Mouse (Mus musculus): ENCODE measurements around the gene Klre1. TPM values are rescaled to one million over a fixed set of nuclear protein-coding genes. Genes with fewer than 3 reads are reported as not detected.

The Klre1 gene
- not detected for polyA plus RNA-seq (2012; fragmentation: generic; extraction: Trizol)

GRCm38 (mm10) chr6:129577605-129578004 is at the start of gene Klre1:
Gene Klre1 (plus strand): TSS chr6:129577905.

GRCm38 (mm10) chr6:129532942-129533860 is 44.5 kb upstream of the Klre1 start, which contains the start of gene Gabarapl1:
Gene Gabarapl1 (plus strand): TSS chr6:129533160.

GRCm38 (mm10) chr6:129591508-129591907 is 13.8 kb downstream of the Klre1 start, which contains the start of gene Klrd1:
Gene Klrd1 (plus strand): TSS chr6:129591782.

DNA sequence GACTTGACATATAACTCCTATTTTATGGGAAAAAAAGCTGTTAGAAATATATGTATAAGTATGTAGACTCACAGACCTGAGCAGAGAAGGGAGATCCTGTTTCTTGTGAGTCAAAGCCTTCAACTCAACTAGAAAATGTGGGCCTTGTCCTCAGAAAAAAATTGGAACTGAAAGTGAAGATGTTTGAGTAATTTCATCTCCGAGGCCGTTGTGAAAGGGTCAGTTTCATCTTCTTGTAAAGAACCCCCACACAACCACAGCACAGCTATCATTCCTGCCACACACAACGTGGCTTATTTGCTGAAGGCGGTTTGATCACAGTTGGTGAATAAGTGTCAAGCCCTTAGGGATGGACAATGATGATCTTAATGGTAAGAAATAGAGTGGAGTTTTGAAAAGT is 46.0 kb downstream of the Klre1 start, which contains the start of gene Klrk1:
Gene Klrk1 (minus strand): TSS at position 130 of the 400 bp plus-strand sequence.

Other genes starting within 250 kb of the Klre1 start
- gene 4922502D21Rik, start 246.1 kb upstream of the Klre1 start, polyA plus RNA-seq (2012; fragmentation: generic; extraction: Trizol), result not detected
- not detected for gene Clec12a, start 235.2 kb upstream of the Klre1 start, polyA plus RNA-seq (2012; fragmentation: generic; extraction: Trizol)
- gene Clec12b, start 192.0 kb upstream of the Klre1 start, polyA plus RNA-seq (2012; fragmentation: generic; extraction: Trizol), result not detected
- gene Clec1b, start 180.6 kb upstream of the Klre1 start, polyA plus RNA-seq (2012; fragmentation: generic; extraction: Trizol), result not detected
- not detected for gene Clec9a, start 169.0 kb upstream of the Klre1 start, polyA plus RNA-seq (2012; fragmentation: generic; extraction: Trizol)
- gene Clec1a, start 125.9 kb upstream of the Klre1 start, polyA plus RNA-seq (2012; fragmentation: generic; extraction: Trizol), result under 1 TPM in 1 of 2 experiments, not detected in 1; 0.02 TPM
- not detected for gene Olr1, start 70.7 kb upstream of the Klre1 start, polyA plus RNA-seq (2012; fragmentation: generic; extraction: Trizol)
- not detected for gene Tmem52b, start 65.3 kb upstream of the Klre1 start, polyA plus RNA-seq (2012; fragmentation: generic; extraction: Trizol)
- gene Gabarapl1, start 44.7 kb upstream of the Klre1 start, polyA plus RNA-seq (2012; fragmentation: generic; extraction: Trizol), result 100 to 1,000 TPM in 1 of 2 experiments, 10 to 100 TPM in 1; 28.5 to 108 TPM
- not detected for gene Klrd1, start 13.9 kb downstream of the Klre1 start, polyA plus RNA-seq (2012; fragmentation: generic; extraction: Trizol)
- gene Klrk1, start 46.0 kb downstream of the Klre1 start, polyA plus RNA-seq (2012; fragmentation: generic; extraction: Trizol), result not detected
- gene Klrc3, start 65.4 kb downstream of the Klre1 start, polyA plus RNA-seq (2012; fragmentation: generic; extraction: Trizol), result not detected
- not detected for gene Klrc2, start 82.8 kb downstream of the Klre1 start, polyA plus RNA-seq (2012; fragmentation: generic; extraction: Trizol)
- gene Klrc1, start 101.1 kb downstream of the Klre1 start, polyA plus RNA-seq (2012; fragmentation: generic; extraction: Trizol), result not detected
- not detected for gene Klri1, start 139.2 kb downstream of the Klre1 start, polyA plus RNA-seq (2012; fragmentation: generic; extraction: Trizol)
- not detected for gene Klri2, start 162.6 kb downstream of the Klre1 start, polyA plus RNA-seq (2012; fragmentation: generic; extraction: Trizol)
- gene Gm156, start 206.4 kb downstream of the Klre1 start, polyA plus RNA-seq (2012; fragmentation: generic; extraction: Trizol), result not detected

All from C3H10T1/2 (cell line).